In genomic region chr16:6983947-6984346, GRCm38 (mm10) we compare ENCODE assay signal across 18 mouse cellular contexts.
"Had no signal": no experiment of that assay in that cellular context is flagged by ENCODE, and none has a peak within 500 bp of the region (broad histone marks: within the 10 kb centered on the region; RNA-seq: fewer than 3 reads in every experiment).

No protein-coding gene starts in this region.

- DNase-seq: lung, adult 18-20 months; lung, embryonic 14.5 days; lung, postnatal 10 days; lung, postnatal 4 days; midbrain, embryonic 14.5 days; retina, postnatal 1 day; right cerebral cortex, postnatal 14 days; right cerebral cortex, postnatal 4 days; spleen, adult 18-20 months; thymus, adult 2 months; thymus, postnatal 25 days; thymus, postnatal 4 days had no signal

- H3K27ac ChIP-seq: midbrain, embryonic 10.5 days; midbrain, embryonic 12.5 days; neural tube, embryonic 13.5 days; neural tube, embryonic 15.5 days had no signal

- H3K4me3 ChIP-seq: midbrain, embryonic 10.5 days; midbrain, embryonic 12.5 days; myocyte; neural tube, embryonic 13.5 days; neural tube, embryonic 15.5 days had no signal

- ATAC-seq: midbrain, embryonic 16.5 days had no signal
